Mouse (Mus musculus): ENCODE results near the gene Txnrd1. TPM values are rescaled to one million over a fixed set of nuclear protein-coding genes. Genes with fewer than 3 reads are reported as not detected.

Txnrd1 gene
- polyA plus RNA-seq, 1 experiment from 2014 or later: 163 TPM

- Histone ChIP-seq H3K4me2 (no peak overlapping the region), H3K9ac (no peak overlapping the region), H3K27ac (ENCODE audit: low read depth) (no peak overlapping the region), H3K27me3 (ENCODE audit: insufficient read depth, low read length) (no peaks in the 10 kb centered on the region), H3K9me3 (ENCODE audit: low read depth, low read length) (no peaks in the 10 kb centered on the region), H3K4me3 (ENCODE audit: low read depth, low read length) (no peak overlapping the region), H3K4me1 (ENCODE audit: insufficient read depth) (0 out of 2 replicates have a peak, but pooled peaks cover 2% of the 10 kb centered on the region), H3K36me3 (ENCODE audit: insufficient read depth) (no peaks in the 10 kb centered on the region)
- 92% methylated on average over 3 of the region's 3 CpGs for WGBS
- no peak for TF ChIP-seq CTCF (IDR thresholded peaks at IDR 0.05; ENCODE audit: low read depth)
- ATAC-seq (ENCODE audit: insufficient read depth): no peak
- DNase-seq: no peak
Measured at GRCm38 (mm10) chr10:82817514-82817913, 16.2 kb upstream of the Txnrd1 start.

- Histone ChIP-seq H3K4me3 (ENCODE audit: low read depth, low read length) (no peak overlapping the region), H3K27me3 (ENCODE audit: insufficient read depth, low read length) (no peaks in the 10 kb centered on the region), H3K36me3 (ENCODE audit: insufficient read depth) (no peaks in the 10 kb centered on the region), H3K4me2 (no peak overlapping the region), H3K27ac (ENCODE audit: low read depth) (no peak overlapping the region), H3K9ac (no peak overlapping the region), H3K9me3 (ENCODE audit: low read depth, low read length) (no peaks in the 10 kb centered on the region), H3K4me1 (ENCODE audit: insufficient read depth) (0 out of 2 replicates have a peak, but pooled peaks cover 2% of the 10 kb centered on the region)
- ATAC-seq (ENCODE audit: insufficient read depth) (no peak), DNase-seq (no peak)
- TF ChIP-seq CTCF (IDR thresholded peaks at IDR 0.05; ENCODE audit: low read depth): no peak
- 53% methylated on average over 9 of the region's 9 CpGs for WGBS
Measured at GRCm38 (mm10) chr10:82817936-82818335, 15.8 kb upstream of the Txnrd1 start.

GRCm38 (mm10) chr10:82818661-82819060 is 15.1 kb upstream of the Txnrd1 start:
- 0 out of 2 replicates have a peak, but pooled peaks cover 2% of the 10 kb centered on the region for H3K4me1 ChIP-seq (ENCODE audit: insufficient read depth)
- 82% methylated on average over 6 of the region's 6 CpGs for WGBS
- H3K9me3 ChIP-seq (ENCODE audit: low read depth, low read length): no peaks in the 10 kb centered on the region
- no peak for TF ChIP-seq CTCF (IDR thresholded peaks at IDR 0.05; ENCODE audit: low read depth)
- no peak overlapping the region for H3K4me3 ChIP-seq (ENCODE audit: low read depth, low read length)
- H3K4me2 ChIP-seq: no peak overlapping the region
- DNase-seq (no peak), ATAC-seq (ENCODE audit: insufficient read depth) (no peak)
- H3K9ac ChIP-seq: no peak overlapping the region
- H3K36me3 ChIP-seq (ENCODE audit: insufficient read depth): no peaks in the 10 kb centered on the region
- no peak overlapping the region for H3K27ac ChIP-seq (ENCODE audit: low read depth)
- H3K27me3 ChIP-seq (ENCODE audit: insufficient read depth, low read length): no peaks in the 10 kb centered on the region

- Histone ChIP-seq H3K4me2 (no peak overlapping the region), H3K9me3 (ENCODE audit: low read depth, low read length) (no peaks in the 10 kb centered on the region), H3K9ac (no peak overlapping the region), H3K36me3 (ENCODE audit: insufficient read depth) (no peaks in the 10 kb centered on the region), H3K4me1 (ENCODE audit: insufficient read depth) (no peaks in the 10 kb centered on the region), H3K4me3 (ENCODE audit: low read depth, low read length) (no peak overlapping the region), H3K27ac (ENCODE audit: low read depth) (no peak overlapping the region), H3K27me3 (ENCODE audit: insufficient read depth, low read length) (no peaks in the 10 kb centered on the region)
- TF ChIP-seq CTCF (IDR thresholded peaks at IDR 0.05; ENCODE audit: low read depth): no peak
- ATAC-seq (ENCODE audit: insufficient read depth): peak; percentile 41; the same call in 1 of the 2 replicates
- peak; percentile 35 for DNase-seq
- 37% methylated on average over 14 of the region's 14 CpGs for WGBS
Measured at GRCm38 (mm10) chr10:82823108-82823778, 10.5 kb upstream of the Txnrd1 start.

GRCm38 (mm10) chr10:82823779-82824177 is 10.0 kb upstream of the Txnrd1 start:
- Histone ChIP-seq H3K9me3 (ENCODE audit: low read depth, low read length) (no peaks in the 10 kb centered on the region), H3K27me3 (ENCODE audit: insufficient read depth, low read length) (no peaks in the 10 kb centered on the region), H3K4me1 (ENCODE audit: insufficient read depth) (no peaks in the 10 kb centered on the region), H3K36me3 (ENCODE audit: insufficient read depth) (no peaks in the 10 kb centered on the region), H3K4me3 (ENCODE audit: low read depth, low read length) (no peak overlapping the region), H3K9ac (no peak overlapping the region), H3K4me2 (no peak overlapping the region), H3K27ac (ENCODE audit: low read depth) (no peak overlapping the region)
- DNase-seq (no peak), ATAC-seq (ENCODE audit: insufficient read depth) (no peak)
- no peak for TF ChIP-seq CTCF (IDR thresholded peaks at IDR 0.05; ENCODE audit: low read depth)
- WGBS: 40% methylated on average over 5 of the region's 5 CpGs

GRCm38 (mm10) chr10:82824541-82824940 is 9.2 kb upstream of the Txnrd1 start:
- no peaks in the 10 kb centered on the region for H3K9me3 ChIP-seq (ENCODE audit: low read depth, low read length)
- H3K4me2 ChIP-seq: no peak overlapping the region
- no peaks in the 10 kb centered on the region for H3K27me3 ChIP-seq (ENCODE audit: insufficient read depth, low read length)
- TF ChIP-seq CTCF (IDR thresholded peaks at IDR 0.05; ENCODE audit: low read depth): no peak
- ATAC-seq (ENCODE audit: insufficient read depth): no peak
- DNase-seq: no peak
- no peak overlapping the region for H3K27ac ChIP-seq (ENCODE audit: low read depth)
- H3K9ac ChIP-seq: no peak overlapping the region
- no peaks in the 10 kb centered on the region for H3K36me3 ChIP-seq (ENCODE audit: insufficient read depth)
- no peaks in the 10 kb centered on the region for H3K4me1 ChIP-seq (ENCODE audit: insufficient read depth)
- 30% methylated on average over 10 of the region's 10 CpGs for WGBS
- no peak overlapping the region for H3K4me3 ChIP-seq (ENCODE audit: low read depth, low read length)

GRCm38 (mm10) chr10:82826516-82826915 is 7.2 kb upstream of the Txnrd1 start:
- Histone ChIP-seq H3K9me3 (ENCODE audit: low read depth, low read length) (no peaks in the 10 kb centered on the region), H3K4me3 (ENCODE audit: low read depth, low read length) (no peak overlapping the region), H3K9ac (no peak overlapping the region), H3K4me1 (ENCODE audit: insufficient read depth) (no peaks in the 10 kb centered on the region), H3K27me3 (ENCODE audit: insufficient read depth, low read length) (no peaks in the 10 kb centered on the region), H3K4me2 (no peak overlapping the region), H3K36me3 (ENCODE audit: insufficient read depth) (no peaks in the 10 kb centered on the region), H3K27ac (ENCODE audit: low read depth) (no peak overlapping the region)
- WGBS: 51% methylated on average over 6 of the region's 6 CpGs
- no peak for DNase-seq
- TF ChIP-seq CTCF (IDR thresholded peaks at IDR 0.05; ENCODE audit: low read depth): no peak
- no peak for ATAC-seq (ENCODE audit: insufficient read depth)

Measured in lung, embryonic 14.5 days (tissue).